In the genomic region with DNA sequence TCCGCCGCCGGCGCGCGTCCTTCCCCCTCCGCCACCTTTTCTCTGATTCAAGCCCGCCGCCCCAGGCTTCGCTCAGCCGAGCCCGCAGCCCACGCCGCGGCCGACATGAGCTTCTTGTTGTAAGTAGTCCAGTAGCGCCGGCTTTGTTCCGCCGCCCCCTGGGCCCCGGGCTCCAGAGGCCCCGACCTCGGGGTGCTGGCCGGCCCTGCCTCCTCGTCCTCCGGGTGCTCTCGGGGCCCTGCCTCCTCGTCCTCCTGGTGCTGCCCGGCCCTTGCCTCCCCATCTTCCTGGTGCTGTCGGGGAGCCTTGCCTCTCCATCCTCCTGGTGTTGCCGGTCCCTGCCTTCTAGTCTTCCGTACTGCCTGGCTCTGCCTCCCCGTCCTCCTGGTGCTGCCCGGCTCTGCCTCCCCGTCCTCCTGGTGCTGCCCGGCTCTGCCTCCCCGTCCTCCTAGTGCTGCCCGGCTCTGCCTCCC, we compare ENCODE assay signal across 8 mouse cellular contexts. TPM values are rescaled to one million over a fixed set of nuclear protein-coding genes. Genes with fewer than 3 reads are reported as not detected.
DNase-seq lines count a peak whose midpoint lies in the region; ATAC-seq and TF ChIP-seq lines count a peak whose summit lies in the region.

No protein-coding gene starts in this region.

- H3K9me3 ChIP-seq in kidney, embryonic 15.5 days (replicated peaks), result no peaks in the 10 kb centered on the region
- H3K9me3 ChIP-seq in hindbrain, embryonic 12.5 days (replicated peaks), result no peaks in the 10 kb centered on the region
- no peaks in the 10 kb centered on the region for H3K9me3 ChIP-seq in midbrain, embryonic 13.5 days

- no peak for DNase-seq in kidney, adult 11 months
- no peak for DNase-seq in testis, postnatal 10 days (ENCODE audit: low spot score)
- no peak for DNase-seq in left cerebral cortex, adult 9 months (ENCODE audit: low spot score in 2 of 2)
- DNase-seq in urinary bladder, postnatal 4 days (ENCODE audit: low spot score in 2 of 2), result no peak

- H3K4me2 ChIP-seq in kidney, embryonic 15.5 days, result peak overlapping the region; percentile 88
- H3K4me2 ChIP-seq in hindbrain, embryonic 12.5 days (replicated peaks), result peak overlapping the region; percentile 89
- H3K4me2 ChIP-seq in midbrain, embryonic 13.5 days (replicated peaks), result peak overlapping the region; percentile 97

- ATAC-seq in kidney, embryonic 15.5 days (replicated peaks; ENCODE audit: low FRiP score), result peak; percentile 84
- peak; percentile 81 for ATAC-seq in hindbrain, embryonic 12.5 days (ENCODE audit: low FRiP score)
- ATAC-seq in midbrain, embryonic 13.5 days, result peak; percentile 88

- H3K4me1 ChIP-seq in kidney, embryonic 15.5 days, result peaks cover 25% of the 10 kb centered on the region
- H3K4me1 ChIP-seq in bone marrow macrophage, adult 2 months (ENCODE audit: control insufficient read depth, insufficient read depth, low read length), result peaks cover 21% of the 10 kb centered on the region
- peaks cover 24% of the 10 kb centered on the region for H3K4me1 ChIP-seq in hindbrain, embryonic 12.5 days
- H3K4me1 ChIP-seq in midbrain, embryonic 13.5 days (replicated peaks), result peaks cover 34% of the 10 kb centered on the region

- H3K27me3 ChIP-seq in kidney, embryonic 15.5 days, result no peaks in the 10 kb centered on the region
- no peaks in the 10 kb centered on the region for H3K27me3 ChIP-seq in hindbrain, embryonic 12.5 days
- no peaks in the 10 kb centered on the region for H3K27me3 ChIP-seq in midbrain, embryonic 13.5 days

- 0 out of 2 replicates have a peak, but pooled peaks cover 3% of the 10 kb centered on the region for H3K36me3 ChIP-seq in kidney, embryonic 15.5 days
- H3K36me3 ChIP-seq in hindbrain, embryonic 12.5 days, result no peaks in the 10 kb centered on the region
- no peaks in the 10 kb centered on the region for H3K36me3 ChIP-seq in midbrain, embryonic 13.5 days

- H3K9ac ChIP-seq in kidney, embryonic 15.5 days, result peak overlapping the region; percentile 99
- H3K9ac ChIP-seq in hindbrain, embryonic 12.5 days, result peak overlapping the region; percentile 99
- peak overlapping the region; percentile 99 for H3K9ac ChIP-seq in midbrain, embryonic 13.5 days (replicated peaks)

- peak overlapping the region; percentile 98 for H3K27ac ChIP-seq in kidney, embryonic 15.5 days
- peak overlapping the region; percentile 65 for H3K27ac ChIP-seq in bone marrow macrophage, adult 2 months (ENCODE audit: insufficient read depth, low read depth, low read length)
- peak overlapping the region; percentile 93 for H3K27ac ChIP-seq in hindbrain, embryonic 12.5 days
- peak overlapping the region; percentile 93 for H3K27ac ChIP-seq in midbrain, embryonic 13.5 days

- WGBS in kidney, embryonic 15.5 days, result under 1% methylated on average over 37 of the region's 38 CpGs
- under 1% methylated on average over 38 of the region's 38 CpGs for WGBS in hindbrain, embryonic 12.5 days
- 0% methylated on average over 38 of the region's 38 CpGs for WGBS in midbrain, embryonic 13.5 days

- no peak for TF ChIP-seq CTCF in bone marrow macrophage, adult 2 months (IDR thresholded peaks at IDR 0.05; ENCODE audit: low read depth, low read length)

- H3K4me3 ChIP-seq in kidney, embryonic 15.5 days (replicated peaks), result peak overlapping the region; percentile 99
- H3K4me3 ChIP-seq in bone marrow macrophage, adult 2 months (ENCODE audit: insufficient read depth, low read length), result peak overlapping the region; percentile 71
- H3K4me3 ChIP-seq in hindbrain, embryonic 12.5 days, result peak overlapping the region; percentile 100
- peak overlapping the region; percentile 99 for H3K4me3 ChIP-seq in midbrain, embryonic 13.5 days (replicated peaks)

- TF ChIP-seq POLR2A in bone marrow macrophage, adult 2 months (IDR thresholded peaks at IDR 0.05; ENCODE audit: borderline replicate concordance, low read depth, low read length), result no peak

RNA-seq across cellular contexts. Expression of a gene that starts 0.4 kb away (rescaled TPM):
- polyA plus RNA-seq in kidney, embryonic 15.5 days (2015; fragmentation: Nextera tagmentation; extraction: Ambion mirVana), result 10.1 and 12.1 TPM in 2 replicates
- 24.1 and 24.8 TPM in 2 replicates for polyA plus RNA-seq in bone marrow macrophage, adult 2 months (2012; ENCODE audit: insufficient read depth, insufficient read length, missing spikeins)
- polyA plus RNA-seq in hindbrain, embryonic 12.5 days (2016; fragmentation: Nextera tagmentation; extraction: Ambion mirVana), result 14.7 and 16.2 TPM in 2 replicates
- 12.0 and 12.1 TPM in 2 replicates for polyA plus RNA-seq in midbrain, embryonic 13.5 days (2015; fragmentation: Nextera tagmentation; extraction: Ambion mirVana)

RNA-seq across cellular contexts. Expression of a gene that starts 43.8 kb away (rescaled TPM):
- polyA plus RNA-seq in kidney, embryonic 15.5 days (2015; fragmentation: Nextera tagmentation; extraction: Ambion mirVana), result 47.1 and 48.3 TPM in 2 replicates
- polyA plus RNA-seq in bone marrow macrophage, adult 2 months (2012; ENCODE audit: insufficient read depth, insufficient read length, missing spikeins), result 100 and 105 TPM in 2 replicates
- 90.8 and 92.2 TPM in 2 replicates for polyA plus RNA-seq in hindbrain, embryonic 12.5 days (2016; fragmentation: Nextera tagmentation; extraction: Ambion mirVana)
- polyA plus RNA-seq in midbrain, embryonic 13.5 days (2015; fragmentation: Nextera tagmentation; extraction: Ambion mirVana), result 81.8 and 82.1 TPM in 2 replicates

RNA-seq across cellular contexts. Expression of a gene that starts 45.1 kb away (rescaled TPM):
- polyA plus RNA-seq in kidney, embryonic 15.5 days (2015; fragmentation: Nextera tagmentation; extraction: Ambion mirVana), result 57.8 and 61.0 TPM in 2 replicates
- 61.4 and 64.5 TPM in 2 replicates for polyA plus RNA-seq in bone marrow macrophage, adult 2 months (2012; ENCODE audit: insufficient read depth, insufficient read length, missing spikeins)
- 88.6 and 88.9 TPM in 2 replicates for polyA plus RNA-seq in hindbrain, embryonic 12.5 days (2016; fragmentation: Nextera tagmentation; extraction: Ambion mirVana)
- polyA plus RNA-seq in midbrain, embryonic 13.5 days (2015; fragmentation: Nextera tagmentation; extraction: Ambion mirVana), result 77.7 and 85.2 TPM in 2 replicates
